Comparison of ENCODE assay signal across 9 mouse cellular contexts in the genomic region with DNA sequence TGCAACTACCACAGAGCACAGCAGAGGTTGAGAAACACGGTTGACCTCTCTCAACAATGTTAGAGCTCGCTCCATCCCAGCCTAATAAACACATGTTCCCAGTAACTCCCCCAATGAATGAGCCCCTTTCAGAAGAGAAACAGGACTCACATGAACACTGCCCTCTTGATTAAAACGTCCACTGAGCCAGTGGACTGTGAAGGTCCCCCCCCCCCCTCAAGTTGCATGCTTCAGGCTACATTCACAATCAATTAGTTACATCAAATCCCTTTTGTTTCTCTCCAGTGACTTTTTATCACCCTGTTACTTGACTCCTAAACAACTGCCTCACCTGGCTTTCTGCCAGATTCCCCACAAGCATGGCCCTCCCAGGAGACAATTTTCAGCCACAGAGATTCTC. TPM values are rescaled to one million over a fixed set of nuclear protein-coding genes. Genes with fewer than 3 reads are reported as not detected.
DNase-seq lines count a peak whose midpoint lies in the region; ATAC-seq lines count a peak whose summit lies in the region.
"Had no signal": no experiment of that assay in that cellular context is flagged by ENCODE, and none has a peak within 500 bp of the region (broad histone marks: within the 10 kb centered on the region; RNA-seq: fewer than 3 reads in every experiment).

No protein-coding gene starts in this region.

- H3K4me3 ChIP-seq in hindbrain, embryonic 12.5 days, result no peak overlapping the region
- H3K4me3 ChIP-seq in neural tube, embryonic 12.5 days, result no peak overlapping the region

- peaks cover 3% of the 10 kb centered on the region; the same call in 1 of the 2 replicates for H3K27me3 ChIP-seq in hindbrain, embryonic 12.5 days
- no peaks in the 10 kb centered on the region for H3K27me3 ChIP-seq in neural tube, embryonic 12.5 days (replicated peaks)

- DNase-seq in kidney, postnatal 10 days, result peak; percentile 51
- no peak for DNase-seq in kidney, postnatal 36 days
- peak; percentile 47 for DNase-seq in embryo, embryonic 11.5 days (ENCODE audit: low read depth, low spot score)
- no peak for DNase-seq in right cerebral cortex, postnatal 36 days (ENCODE audit: low spot score in 2 of 2)
- DNase-seq in layer of hippocampus, adult 9-11 months, result no peak
- DNase-seq: liver, postnatal 0 days had no signal

- peaks cover 12% of the 10 kb centered on the region for H3K4me1 ChIP-seq in hindbrain, embryonic 12.5 days
- 0 out of 2 replicates have a peak, but pooled peaks cover 6% of the 10 kb centered on the region for H3K4me1 ChIP-seq in neural tube, embryonic 12.5 days

- ATAC-seq in hindbrain, embryonic 12.5 days (ENCODE audit: low FRiP score), result peak; percentile 97
- ATAC-seq in neural tube, embryonic 12.5 days (ENCODE audit: low FRiP score, low read depth), result peak; percentile 93
- ATAC-seq: liver, postnatal 0 days had no signal

- no peak overlapping the region for H3K9ac ChIP-seq in hindbrain, embryonic 12.5 days
- H3K9ac ChIP-seq in neural tube, embryonic 12.5 days, result no peak overlapping the region
- H3K9ac ChIP-seq: liver, postnatal 0 days had no signal

- no peaks in the 10 kb centered on the region; the same call in 1 of the 2 replicates for H3K9me3 ChIP-seq in hindbrain, embryonic 12.5 days (replicated peaks)
- no peaks in the 10 kb centered on the region for H3K9me3 ChIP-seq in neural tube, embryonic 12.5 days
- H3K9me3 ChIP-seq: G1E had no signal

- WGBS in hindbrain, embryonic 12.5 days, result 9% methylated on average over 3 of the region's 3 CpGs
- WGBS in neural tube, embryonic 12.5 days, result 7% methylated on average over 3 of the region's 3 CpGs

- no peak overlapping the region for H3K4me2 ChIP-seq in hindbrain, embryonic 12.5 days (replicated peaks)
- no peak overlapping the region for H3K4me2 ChIP-seq in neural tube, embryonic 12.5 days (replicated peaks)

- no peak overlapping the region for H3K27ac ChIP-seq in hindbrain, embryonic 12.5 days
- no peak overlapping the region for H3K27ac ChIP-seq in neural tube, embryonic 12.5 days

- H3K36me3 ChIP-seq in hindbrain, embryonic 12.5 days, result no peaks in the 10 kb centered on the region
- H3K36me3 ChIP-seq in neural tube, embryonic 12.5 days, result no peaks in the 10 kb centered on the region
- H3K36me3 ChIP-seq: G1E had no signal

RNA-seq across cellular contexts. Expression of gene Hmcn1, which starts 43.2 kb away (rescaled TPM):
- polyA plus RNA-seq in hindbrain, embryonic 12.5 days (2016; fragmentation: Nextera tagmentation; extraction: Ambion mirVana), result 11.8 and 14.0 TPM in 2 replicates
- polyA plus RNA-seq in neural tube, embryonic 12.5 days (2016; fragmentation: Nextera tagmentation; extraction: Ambion mirVana), result 8.8 and 9.1 TPM in 2 replicates
- polyA plus RNA-seq: G1E had no signal

Comparison
In these comparisons a context has a peak if more than half of its experiments do, and no peak if none do; other contexts are left out.
1. DNase-seq: peak in kidney, postnatal 10 days (single experiment) and embryo, embryonic 11.5 days (single experiment); none in kidney, postnatal 36 days (0 of 2), right cerebral cortex, postnatal 36 days (0 of 2) and layer of hippocampus, adult 9-11 months (single experiment).